Mouse (Mus musculus) heart, postnatal 4 days (tissue): ENCODE measurements around the gene Plekha5. TPM values are rescaled to one million over a fixed set of nuclear protein-coding genes. Genes with fewer than 3 reads are reported as not detected.
"Not testable (repeated sequence)": the region's sequence is repeated elsewhere in the genome, so short reads cannot be mapped to it uniquely, and the experiment has no call there.

Source experiments
- DNase-seq: peaks from one replicate; pipeline ENCODE4 v3.0.0; 2021
- total RNA-seq, 2 experiments: library from RNA; stranded (reverse); gene quantifications; 2 replicates each; pipeline ENCODE4 v1.2.3; 2021

The Plekha5 gene
- total RNA-seq, 2 experiments from 2014 or later: 39.4 to 42.6 TPM

DNA sequence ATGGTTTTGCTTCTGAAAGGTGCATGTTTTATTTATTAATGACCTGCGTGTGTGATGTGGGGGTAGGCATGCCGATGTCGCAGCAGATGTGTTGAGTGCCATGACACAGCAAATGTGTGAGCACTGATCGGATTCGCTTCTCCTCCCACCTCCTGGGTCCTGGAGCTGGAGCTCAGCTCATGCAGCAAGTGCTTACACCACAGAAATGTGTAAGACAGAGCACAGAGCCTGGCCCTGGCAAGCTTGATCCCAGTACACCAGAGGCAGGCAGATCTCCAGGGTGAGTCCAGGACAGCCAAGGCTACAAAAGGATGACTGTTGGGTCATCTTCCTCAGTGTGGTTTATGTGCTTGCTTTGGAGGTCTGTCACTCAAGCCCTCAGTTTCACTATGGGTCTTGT is 109.8 kb downstream of the Plekha5 start:
- no peak for DNase-seq

GRCm38 (mm10) chr6:140535504-140535903 is 111.7 kb downstream of the Plekha5 start:
- peak; percentile 48 for DNase-seq

DNA sequence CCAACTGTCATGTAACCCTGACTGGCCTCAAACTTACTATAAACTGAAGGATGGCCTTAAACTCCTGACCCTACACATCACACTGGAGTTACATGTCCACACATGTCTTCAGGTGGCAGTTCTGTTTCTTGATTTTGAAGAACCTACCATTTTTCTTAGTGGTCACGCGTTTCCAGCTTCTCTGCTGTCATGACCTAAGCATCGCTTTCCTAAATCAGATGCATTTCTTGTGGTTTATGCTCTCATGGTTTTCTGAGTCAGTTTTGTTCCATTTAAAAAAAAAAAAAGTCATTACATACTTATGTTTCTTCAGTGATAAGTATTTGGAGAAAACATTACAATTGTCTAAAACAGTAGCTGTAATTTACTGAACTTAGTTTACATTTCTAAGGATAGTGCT is 118.1 kb downstream of the Plekha5 start:
- DNase-seq: no peak

GRCm38 (mm10) chr6:140543005-140543794 is 119.3 kb downstream of the Plekha5 start:
- DNase-seq: no peak

GRCm38 (mm10) chr6:140546095-140546494 is 122.2 kb downstream of the Plekha5 start:
- DNase-seq: no peak

DNA sequence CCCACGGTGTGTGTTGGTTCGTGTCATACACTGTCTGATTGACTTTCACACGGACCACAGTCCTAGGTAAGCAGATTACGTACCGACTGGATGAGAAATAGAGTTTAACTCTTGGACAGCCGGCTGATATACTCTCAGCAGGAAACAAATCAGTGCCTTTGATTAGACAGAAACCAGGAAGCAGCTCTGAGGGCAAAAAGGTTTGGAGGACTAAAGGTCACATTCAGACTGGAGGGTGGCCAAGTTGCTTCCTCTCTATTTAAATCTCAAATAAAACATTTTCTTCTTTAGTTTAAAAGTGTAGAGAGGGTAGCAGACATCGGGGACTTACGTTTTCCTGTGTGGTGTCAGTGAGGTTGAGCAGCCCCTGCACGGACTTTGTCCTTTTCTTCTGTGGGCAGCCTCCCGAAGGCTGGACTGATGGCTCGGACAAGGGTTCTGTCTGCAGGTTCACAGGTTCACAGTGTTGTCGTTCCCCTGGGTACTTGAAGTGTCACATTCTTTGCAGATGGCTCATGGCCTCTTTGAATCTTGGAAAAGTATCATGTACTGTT is 122.9 kb downstream of the Plekha5 start:
- DNase-seq: no peak

- DNase-seq: no peak
Observed at GRCm38 (mm10) chr6:140547203-140547944, 123.5 kb downstream of the Plekha5 start.

GRCm38 (mm10) chr6:140548082-140548769 is 124.4 kb downstream of the Plekha5 start:
- no peak for DNase-seq

DNA sequence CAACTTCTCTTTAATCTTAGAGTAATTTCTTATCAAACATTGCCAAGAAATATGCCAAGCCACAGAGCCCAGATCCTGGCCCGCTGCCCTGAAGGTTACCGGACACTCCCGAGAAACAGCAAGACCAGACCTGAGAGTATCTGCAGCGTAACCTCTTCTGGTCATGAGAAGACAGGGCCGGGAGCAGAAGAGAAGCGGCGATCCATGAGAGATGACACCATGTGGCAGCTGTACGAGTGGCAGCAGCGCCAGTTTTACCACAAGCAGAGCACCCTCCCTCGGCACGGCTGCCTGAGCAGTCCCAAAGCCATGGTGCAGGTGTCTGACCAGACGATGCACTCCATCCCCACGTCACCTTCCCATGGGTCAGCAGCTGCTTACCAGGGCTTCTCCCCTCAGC is 126.9 kb downstream of the Plekha5 start:
- DNase-seq: no peak

GRCm38 (mm10) chr6:140554261-140554660 is 130.4 kb downstream of the Plekha5 start:
- DNase-seq: peak; percentile 29

GRCm38 (mm10) chr6:140559411-140559810 is 135.6 kb downstream of the Plekha5 start:
- no peak for DNase-seq

- DNase-seq: no peak
Observed at GRCm38 (mm10) chr6:140561151-140561916, 137.5 kb downstream of the Plekha5 start.

DNA sequence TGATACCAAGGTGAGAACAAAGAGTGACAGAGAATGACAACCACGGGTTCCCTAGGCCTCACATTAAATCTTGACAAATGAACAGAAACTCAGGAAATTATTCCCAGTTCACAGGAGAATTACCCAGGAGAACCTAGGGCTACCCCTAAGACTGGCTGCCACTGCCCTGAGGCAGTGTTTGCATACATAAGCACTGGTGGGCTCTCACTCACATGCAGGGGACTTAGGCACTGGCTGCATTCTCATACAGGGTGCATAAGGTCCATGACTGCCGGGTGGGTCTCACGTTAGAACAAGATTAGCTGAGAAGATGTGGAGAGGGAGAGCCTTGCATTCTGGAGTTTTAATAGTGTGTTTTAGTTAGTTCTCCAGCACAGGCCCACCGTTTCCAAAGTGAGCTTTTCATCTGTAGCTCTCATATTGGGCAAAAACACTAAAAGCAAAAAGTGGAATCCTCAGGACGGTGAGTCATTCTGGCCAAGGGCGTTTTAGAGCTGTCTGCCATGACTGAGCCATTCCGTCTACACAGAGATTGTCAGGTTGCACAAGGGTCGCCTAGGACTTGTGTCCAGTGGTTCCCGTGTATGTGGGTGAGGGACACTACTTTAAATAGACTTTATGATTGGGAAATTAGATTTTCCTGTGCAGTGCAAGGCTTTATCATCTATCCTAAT is 138.2 kb downstream of the Plekha5 start:
- no peak for DNase-seq

- DNase-seq: no peak
Observed at GRCm38 (mm10) chr6:140567199-140567598, 143.3 kb downstream of the Plekha5 start.

- no peak for DNase-seq
Observed at GRCm38 (mm10) chr6:140567897-140568296, 144.0 kb downstream of the Plekha5 start.

GRCm38 (mm10) chr6:140570152-140570551 is 146.3 kb downstream of the Plekha5 start:
- DNase-seq: peak; percentile 15

GRCm38 (mm10) chr6:140574943-140575342 is 151.1 kb downstream of the Plekha5 start:
- DNase-seq: no peak

DNA sequence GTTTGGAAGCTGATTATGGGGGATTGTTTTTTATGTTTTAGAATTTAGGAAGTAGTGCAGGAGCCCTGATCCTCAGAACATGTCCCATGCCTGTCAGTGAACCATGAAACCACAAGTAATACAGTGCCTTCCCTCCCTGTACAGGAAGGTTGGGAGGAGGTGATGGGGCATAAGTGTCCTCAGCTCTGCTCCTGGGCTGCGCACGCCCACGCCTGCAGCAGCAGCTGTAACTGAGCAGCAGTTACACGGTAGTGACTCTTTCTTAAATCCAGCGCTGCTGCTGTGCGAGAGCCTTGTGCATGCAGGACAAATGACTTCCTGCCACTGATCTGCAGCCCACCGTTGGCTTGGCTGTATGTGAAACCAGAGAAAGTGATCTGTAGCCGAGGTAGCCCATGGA is 152.3 kb downstream of the Plekha5 start:
- DNase-seq: no peak

GRCm38 (mm10) chr6:140576961-140577821 is 153.3 kb downstream of the Plekha5 start:
- peak; percentile 45 for DNase-seq

GRCm38 (mm10) chr6:140577822-140578170 is 153.9 kb downstream of the Plekha5 start:
- DNase-seq: no peak

DNA sequence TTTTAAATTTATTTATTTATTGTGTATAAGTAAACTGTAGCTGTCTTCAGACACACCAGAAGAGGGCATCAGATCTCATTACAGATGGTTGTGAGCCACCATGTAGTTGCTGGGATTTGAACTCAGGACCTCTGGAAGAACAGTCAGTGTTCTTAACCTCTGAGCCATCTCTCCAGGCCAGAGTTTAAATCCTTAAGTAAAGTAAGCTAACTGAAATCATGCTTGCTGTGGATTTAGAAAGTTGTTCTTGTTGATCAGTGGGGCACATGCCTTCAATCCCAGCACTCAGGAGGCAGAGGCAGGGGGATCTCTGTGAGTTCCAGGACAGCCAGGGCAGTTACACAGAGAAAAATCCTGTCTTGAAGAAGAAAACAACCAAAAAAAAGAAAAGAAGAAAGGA is 155.1 kb downstream of the Plekha5 start:
- DNase-seq: not testable (repeated sequence)
